Mouse (Mus musculus) cortical plate, adult 2 months (tissue): ENCODE measurements around the gene Rnf121.

Experiments used
- CTCF ChIP-seq: fragments of 200-500 bp; IDR thresholded peaks from 2 replicates; pipeline ENCODE4 v1.5.1; 2011; ENCODE audit warnings: mild to moderate bottlenecking, control low read depth, low read length; ENCODE audit not compliant: insufficient read depth; ENCODE audit errors: extremely low read depth
- POLR2A ChIP-seq: fragments of 200-500 bp; IDR thresholded peaks from 2 replicates; pipeline ENCODE4 v1.6.1; 2011; ENCODE audit warnings: mild to moderate bottlenecking, low read length, control low read depth; ENCODE audit not compliant: insufficient read depth; ENCODE audit errors: extremely low read depth

DNA sequence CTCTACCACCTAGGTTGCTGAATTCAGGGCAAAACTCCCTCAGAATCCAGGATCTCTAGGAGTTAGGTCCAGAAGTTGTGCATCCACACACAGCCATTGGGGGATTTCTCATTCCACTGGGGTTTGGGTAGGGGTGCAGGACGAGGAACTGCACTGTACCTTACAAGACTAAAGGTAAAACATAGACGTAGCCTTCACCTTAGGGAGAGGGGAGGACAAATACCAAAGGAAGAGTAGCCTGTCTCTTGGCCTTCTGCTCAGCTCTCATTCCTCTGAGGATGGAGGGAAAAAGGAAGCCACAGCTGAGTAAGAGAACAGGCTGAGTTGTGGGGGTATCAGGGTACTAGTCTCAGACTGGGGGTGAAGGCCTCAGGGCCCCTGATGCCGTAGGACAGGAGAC is 46.7 kb downstream of the Rnf121 start, which contains the start of gene Il18bp:
- TF ChIP-seq CTCF = no peak
- no peak for TF ChIP-seq POLR2A
